Mouse (Mus musculus) thymus, postnatal 10 days (tissue): ENCODE measurements around the gene Mall.

Source experiments
- DNase-seq, 2 experiments: peaks; one replicate each; pipeline ENCODE4 v3.0.0; 2021; ENCODE audit warnings: low spot score in 2 of 2

Gene Mall

DNA sequence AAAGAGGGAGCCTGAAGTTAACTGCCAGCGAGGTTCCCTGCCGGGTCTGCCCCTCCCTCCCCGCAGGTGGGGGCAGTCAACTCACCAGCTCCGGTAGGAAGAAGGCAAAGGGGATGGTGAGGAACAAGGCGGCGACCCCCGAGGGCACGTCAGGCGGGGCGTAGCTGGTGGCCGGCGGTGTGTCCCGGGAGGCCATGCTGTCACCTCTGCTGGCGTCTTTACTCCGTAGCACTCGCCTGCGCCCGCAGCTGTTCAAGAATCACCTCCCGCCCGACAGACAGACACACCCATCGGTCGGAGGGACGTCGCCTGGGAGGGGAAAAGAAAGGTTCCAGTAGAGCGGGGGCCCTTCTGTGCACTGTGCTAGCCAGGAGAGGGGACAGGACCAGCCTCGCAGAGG lies at the start of gene Mall:
Mall (minus strand) TSS at position 262 of the 400 bp plus-strand sequence.
- DNase-seq, result no peak

DNA sequence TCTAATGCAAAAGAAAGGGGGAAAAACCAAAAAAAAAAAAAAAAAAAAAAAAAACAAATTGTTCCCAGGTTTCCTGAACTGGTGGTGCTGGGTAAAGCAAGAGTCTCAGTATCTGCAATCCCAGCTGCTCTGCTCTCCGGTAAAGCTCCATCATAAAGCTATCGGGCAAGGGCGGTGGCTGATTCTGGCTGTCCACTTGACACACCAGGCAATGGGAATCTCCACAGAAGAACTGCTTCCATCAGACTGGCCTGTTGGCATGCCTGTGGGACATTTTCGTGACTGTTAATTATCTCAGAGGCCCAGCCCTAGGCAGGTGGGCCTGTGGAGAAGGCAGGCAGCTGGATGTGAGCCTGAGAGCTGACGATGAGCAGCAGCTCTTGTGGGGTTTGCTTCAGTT lies 48.7 kb upstream of the Mall start:
- DNase-seq, result no peak

DNA sequence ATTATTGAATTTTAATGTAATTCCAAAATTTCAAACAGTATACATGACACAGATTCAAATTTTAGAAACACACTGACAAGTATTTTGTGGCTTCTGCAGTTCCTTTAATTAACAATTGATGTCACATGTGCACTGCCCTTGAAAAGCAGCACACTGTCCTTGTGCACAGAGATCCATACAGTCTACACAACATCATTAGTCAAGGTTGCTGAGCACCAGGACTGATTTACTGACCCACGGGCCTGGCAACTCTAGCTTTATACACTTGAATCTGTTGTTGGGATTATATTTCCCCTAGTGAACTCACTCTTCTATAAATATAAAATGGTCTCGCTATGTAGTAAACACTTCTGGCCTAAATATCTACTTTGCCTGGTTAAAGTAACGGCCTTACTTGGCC lies 45.3 kb upstream of the Mall start:
- no peak for DNase-seq

DNA sequence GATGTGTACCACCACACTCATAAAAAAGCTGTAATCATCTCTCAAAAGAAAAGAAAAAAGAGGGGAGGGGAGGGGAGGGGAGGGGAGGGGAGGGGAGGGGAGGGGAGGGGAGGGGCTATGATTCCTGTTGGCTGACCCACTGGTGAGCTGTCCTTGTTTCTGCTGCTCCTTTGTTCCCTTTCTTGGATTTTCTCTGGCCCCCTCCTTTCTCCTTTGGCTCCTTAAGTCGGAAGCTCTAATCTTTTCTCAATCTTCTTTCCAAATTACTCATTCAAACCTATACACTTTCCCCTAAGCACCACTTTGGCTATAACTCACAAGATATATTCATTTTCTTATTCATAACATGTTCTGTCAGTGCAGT lies 44.8 kb upstream of the Mall start:
- no peak for DNase-seq

DNA sequence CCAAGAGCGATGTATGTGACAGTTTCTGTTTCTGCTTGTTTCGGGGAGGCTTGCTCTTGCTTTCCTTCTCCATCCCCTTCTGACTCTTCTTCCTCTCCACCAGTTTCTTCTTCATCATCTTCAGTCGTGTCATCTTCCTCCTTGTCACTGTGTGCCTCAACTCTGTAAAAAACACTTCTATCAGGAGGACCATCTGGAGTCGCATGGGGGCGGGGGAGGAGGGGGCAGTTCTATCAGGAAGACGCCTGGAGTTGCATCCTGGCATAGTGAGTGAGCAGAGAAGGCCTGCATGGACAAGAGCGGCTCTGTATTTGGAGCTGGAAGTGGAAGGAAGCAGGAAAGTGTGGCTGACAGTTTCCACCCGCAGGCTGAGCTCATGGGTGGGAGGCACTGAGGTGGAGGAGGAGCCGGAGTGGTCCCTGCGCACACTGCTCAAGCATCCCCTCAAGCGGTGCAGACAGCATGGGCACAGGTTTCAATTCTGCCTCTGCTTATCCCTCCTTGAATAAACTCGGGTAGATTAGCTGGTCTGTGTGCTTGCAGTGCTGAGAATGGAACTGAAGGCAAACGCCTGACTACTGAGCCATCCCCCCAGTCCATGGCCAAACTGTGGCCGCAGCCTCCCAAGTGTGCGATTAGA lies 44.3 kb upstream of the Mall start:
- DNase-seq, result no peak

DNA sequence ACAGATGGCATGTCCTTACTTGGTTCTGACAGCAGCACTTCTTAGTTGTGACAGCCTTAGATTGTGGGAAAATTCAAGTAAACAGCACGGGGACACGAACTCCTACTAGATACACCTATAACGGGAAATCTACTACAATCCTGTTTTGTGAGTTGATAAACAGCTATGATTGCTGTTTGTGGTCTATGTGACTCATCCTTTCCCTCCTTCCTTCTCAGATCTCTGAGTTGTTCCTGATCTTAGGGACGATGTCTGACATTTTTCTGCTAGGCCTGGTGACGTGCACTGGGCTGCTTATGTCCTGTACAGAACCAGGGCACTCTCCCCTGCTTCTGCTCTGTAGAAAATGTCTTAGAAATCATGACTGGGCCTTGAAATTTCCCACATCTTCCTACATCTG lies 31.9 kb upstream of the Mall start:
- DNase-seq, result no peak

DNA sequence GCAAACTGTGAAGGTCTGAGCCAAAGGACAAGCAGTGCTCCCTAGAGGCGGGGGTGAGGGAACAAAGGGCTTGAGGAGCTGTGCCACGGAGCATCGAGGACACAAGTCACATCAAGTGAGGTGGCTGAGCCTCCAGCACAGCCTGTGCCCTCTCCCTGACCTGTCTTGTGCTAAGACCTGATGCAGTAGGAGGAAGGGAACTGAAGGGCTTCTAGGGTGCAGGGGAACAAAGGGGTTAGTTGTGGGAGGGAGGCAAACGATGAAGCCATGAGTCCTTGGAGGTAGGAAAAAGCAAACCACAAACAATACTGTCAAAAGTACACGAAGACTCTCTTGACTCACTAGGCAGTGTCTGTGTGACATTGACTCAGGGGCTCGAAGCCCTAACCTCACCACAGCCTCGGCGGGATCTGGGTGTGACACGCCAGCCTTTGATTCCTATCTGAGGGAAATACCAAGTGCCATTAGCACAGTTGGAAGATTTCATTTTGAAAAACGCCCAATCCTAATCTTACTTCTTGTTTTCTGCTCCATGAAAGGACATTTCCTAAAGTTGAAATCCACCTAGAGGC lies 30.8 kb upstream of the Mall start:
- no peak for DNase-seq

DNA sequence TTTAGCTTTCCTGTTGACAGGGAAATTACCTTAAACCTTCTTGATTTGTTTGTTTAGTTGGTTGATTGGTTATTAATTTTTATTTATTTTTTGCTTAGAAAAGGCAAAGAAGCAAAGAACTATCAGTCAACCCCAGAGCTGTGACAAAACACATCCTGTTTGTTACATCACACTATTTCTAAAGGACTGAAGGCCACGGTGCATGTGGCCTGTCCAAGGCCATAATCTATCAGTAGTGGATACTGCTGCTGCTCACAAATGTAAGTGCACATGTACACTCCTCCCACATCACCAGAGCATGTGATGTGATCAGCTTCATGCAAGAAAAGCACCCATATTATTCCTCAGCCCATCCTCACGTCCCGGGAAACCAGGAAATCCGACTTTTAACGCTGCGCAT lies 30.3 kb upstream of the Mall start:
- no peak for DNase-seq

DNA sequence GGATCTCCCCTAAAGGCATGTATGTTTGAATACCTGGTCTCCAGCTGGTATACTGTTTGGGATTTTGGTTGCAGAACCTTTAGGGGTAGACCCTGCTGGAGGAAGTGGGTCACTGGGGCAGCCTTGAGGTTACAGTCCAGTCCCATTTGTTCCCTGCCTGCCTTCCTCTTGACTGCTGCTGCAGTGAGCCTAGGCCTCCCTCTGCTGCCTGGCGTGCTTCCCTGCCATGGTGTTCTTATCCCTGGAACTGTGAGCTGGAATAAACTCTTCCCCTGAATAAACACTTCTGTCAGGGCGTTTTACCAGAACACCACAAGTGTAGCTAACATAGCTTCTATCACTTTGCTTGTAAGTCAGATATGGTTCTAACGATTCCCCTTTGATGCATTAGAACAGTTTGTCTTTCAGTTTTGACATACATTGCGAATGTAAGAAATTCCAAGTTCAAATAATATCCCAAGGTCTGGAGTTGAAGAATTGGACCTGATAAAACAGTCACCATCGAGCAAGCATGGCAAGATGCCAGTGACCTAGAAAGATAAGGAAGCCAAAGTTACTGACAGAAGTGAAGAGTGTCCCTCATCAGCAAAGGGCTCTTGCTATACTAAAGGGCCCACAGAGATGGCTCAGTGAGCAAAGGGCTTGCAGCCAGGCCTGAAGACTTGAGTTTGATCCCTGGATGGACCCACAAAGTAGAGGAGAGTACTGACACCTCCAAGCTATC lies 29.6 kb upstream of the Mall start:
- DNase-seq, result no peak

DNA sequence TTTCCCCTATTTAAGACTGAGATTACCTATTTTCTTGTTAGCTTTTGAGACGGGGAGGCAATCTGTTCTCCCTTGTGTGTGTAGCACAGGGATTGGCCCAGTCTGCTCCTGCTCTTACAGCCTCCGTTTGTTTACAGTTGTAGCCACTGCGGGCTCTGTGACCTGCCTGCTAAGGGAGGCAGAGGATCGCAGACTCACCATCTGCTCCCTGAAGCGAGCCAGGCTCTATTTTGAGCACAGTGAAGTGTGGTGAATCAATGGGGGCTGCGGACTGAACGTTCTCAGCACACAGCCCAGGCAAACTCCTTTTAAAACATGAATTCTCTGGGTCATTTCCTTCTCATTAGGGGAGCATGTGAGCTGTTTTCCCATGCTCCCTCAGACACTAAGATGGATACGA lies 27.4 kb upstream of the Mall start:
- DNase-seq, result no peak

DNA sequence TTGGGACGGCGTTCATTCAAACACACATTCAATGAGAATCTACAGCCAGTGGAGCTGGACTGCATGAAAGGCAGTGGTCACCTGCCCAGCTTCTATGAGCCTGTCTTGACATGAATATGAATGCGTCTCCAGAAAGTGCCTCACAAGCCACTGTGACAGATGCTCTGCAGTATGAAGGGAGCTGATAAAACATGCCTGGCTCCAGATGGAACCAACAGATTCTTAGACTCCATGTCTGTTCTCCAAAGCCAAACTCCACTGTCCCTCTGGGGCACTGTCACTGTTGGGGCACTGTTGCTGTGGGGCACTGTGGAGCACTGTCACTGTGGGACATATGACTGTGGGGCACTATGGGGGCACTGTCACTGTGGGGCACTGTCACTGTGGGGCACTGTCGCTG lies 24.4 kb upstream of the Mall start:
- DNase-seq, result no peak

DNA sequence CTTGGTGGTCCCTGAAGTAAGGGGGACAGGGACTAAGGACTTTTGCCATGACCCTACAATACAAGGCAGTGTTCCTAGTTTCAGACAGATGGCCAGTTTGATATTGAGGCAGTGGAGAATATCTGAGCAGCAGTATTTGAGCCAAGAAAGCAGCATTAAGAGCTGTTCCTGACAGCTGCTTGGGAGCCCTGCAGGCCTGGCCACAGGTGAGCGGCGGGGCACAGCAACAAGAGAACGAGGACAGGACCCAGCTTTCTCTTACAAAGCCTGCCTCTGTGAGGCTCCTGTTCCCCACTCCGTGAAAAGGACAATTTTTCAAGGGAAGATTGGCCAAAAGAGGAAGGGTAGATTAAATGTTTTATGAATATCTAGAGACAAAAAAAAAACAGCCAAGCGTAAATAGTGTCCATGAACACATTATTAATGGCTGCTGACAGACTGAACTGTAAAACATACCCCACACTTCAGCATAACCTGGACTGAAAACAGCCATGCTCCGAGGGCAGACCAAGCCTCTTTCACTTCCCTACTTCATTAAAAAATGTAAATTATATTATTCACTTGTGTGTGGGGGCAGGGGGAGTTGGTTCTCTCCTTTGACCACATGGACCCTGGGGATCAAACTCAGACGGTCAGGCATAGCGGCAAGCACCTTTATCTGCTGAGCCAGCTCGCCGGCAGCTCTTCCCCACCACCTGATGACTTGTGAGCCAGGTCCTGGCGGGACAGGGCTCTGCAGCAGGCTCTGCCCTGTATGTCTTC lies 22.3 kb upstream of the Mall start:
- no peak for DNase-seq

DNA sequence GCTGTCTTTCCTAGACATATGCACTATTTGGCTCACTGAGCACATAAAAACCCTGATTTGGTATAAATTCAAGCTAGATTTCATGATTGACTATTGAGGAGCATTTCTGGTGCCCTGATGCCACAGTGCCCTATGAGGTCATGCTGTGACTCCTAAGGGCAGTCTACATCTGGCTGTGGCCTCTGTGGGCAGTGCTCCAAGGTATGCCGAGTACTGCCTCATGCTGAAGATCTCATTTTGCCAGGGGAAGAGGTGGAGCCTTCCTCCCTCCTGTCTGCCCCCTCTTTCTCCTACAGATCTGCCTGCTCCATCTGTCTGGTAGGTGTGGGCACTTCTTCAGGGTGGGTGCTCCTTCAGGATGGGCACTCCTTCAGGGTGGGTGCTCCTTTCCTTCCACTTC lies 19.6 kb upstream of the Mall start:
- DNase-seq, result no peak

DNA sequence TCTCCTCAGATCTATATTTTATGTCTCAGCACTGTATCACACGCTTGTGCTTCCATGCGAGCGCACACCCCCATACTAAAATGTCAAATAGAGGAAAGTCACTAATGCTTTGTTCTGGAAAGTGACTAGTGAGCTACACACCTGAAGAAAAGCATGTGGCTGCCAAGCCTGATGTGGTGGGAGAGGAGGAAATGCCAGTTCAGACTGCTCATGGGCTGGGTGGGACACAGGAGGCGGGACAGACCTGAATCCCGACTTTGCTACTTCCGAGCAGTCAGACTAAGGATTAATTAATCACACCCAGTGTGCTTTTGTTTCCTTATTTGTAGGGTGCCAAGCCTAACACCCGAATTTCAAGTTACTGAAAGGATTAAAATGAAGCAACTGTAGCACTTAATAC lies 18.6 kb upstream of the Mall start:
- DNase-seq, result no peak

DNA sequence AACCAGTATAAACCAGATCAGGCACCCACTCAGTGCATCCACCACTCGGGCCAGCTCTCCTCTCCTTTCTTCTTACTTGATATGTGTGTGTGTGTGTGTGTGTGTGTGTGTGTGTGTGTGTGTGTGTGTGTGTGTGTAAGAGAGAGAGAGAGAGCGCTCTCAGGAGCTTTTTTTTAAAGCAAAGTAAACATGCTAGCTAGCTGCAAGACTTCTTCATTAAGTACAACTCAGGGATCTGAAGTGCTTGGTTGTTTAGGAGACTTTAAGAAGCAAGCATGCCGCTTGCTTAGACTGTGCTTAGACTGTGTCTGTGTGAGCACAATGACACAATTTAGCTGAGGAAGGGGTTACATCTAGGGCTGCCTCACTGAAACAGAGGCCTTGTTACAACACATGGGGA lies 12.9 kb upstream of the Mall start:
- no peak for DNase-seq

DNA sequence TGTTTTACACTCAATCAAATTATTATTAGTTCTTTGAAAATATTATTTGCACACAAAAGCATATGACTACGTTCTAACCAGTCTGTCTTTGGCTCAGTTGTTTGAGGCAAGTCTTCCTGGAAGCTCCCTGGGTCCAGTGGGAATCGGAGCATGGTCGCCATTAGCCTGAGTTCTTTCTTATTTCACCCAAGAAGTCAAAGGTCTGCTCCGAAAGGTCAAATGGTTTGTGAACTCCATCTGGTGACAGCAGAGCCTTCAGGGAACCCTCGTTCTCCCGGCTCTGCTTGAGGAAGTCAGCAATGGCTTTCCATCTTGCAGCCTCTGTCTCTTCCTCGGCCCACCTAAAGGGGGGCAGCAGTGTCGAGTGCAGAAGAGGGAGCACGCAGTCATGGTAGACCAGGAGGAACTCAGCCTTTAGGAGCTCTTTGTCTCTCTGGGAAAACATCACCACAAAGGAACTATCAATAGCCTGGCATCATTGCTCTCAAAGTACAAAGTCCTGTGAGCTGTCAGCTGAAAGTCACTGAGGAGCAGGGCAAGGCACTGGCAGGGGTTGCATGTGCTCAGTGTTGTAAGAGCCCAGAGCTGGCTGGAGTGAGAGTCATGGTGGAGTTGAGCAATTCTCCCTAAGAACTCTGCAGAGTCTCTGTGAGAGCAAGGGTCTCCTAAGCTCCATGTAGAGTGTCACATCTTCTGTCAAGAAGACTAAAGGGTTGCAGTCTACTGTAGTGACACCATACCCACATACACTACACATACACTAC lies 11.2 kb upstream of the Mall start:
- no peak for DNase-seq

DNA sequence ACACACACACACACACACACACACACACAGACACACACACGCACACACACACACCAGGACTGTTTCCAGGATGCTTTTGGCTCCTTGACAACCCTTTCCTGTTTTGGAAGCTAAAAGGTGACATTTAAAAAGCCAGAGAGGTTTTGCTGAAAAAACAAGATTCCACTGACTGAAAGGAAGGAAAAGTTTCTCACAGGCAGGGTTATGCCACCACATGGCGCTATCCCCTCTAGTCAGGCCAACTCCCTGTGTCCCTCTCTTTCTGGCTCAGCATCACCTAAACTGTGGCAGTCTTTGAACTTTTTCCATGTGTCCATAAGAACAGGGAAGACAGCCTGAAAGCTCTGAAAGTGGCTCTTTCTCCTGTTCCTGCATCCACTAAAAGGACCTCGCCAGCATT lies 8.2 kb upstream of the Mall start:
- DNase-seq, result no peak

DNA sequence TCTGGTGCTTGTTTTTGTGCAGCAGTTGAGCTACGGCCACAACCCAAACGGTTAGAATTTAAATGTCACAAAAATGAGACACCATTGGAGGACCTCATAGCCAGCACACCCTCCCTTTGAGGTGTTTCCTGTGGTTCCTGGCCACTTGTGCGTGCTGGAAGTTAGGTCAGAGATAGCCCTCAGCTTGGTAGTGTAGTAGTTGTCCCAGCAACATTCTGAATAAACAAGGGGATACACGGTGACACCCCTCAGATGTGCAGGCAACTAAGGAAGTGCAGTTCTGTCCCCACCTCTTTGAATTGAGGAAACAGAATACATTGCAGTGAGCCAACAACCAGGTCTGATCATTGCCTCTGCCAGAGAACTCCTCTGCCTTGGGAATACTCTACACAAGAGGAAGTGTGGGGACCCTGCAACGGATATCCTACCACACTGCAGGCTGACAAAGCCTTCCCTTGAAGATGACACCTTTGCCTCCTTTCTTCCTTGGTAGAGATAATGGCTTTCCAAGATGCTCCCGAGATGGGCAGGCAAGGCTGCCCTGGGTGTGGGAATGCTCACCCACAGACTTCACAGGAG lies 7.0 kb upstream of the Mall start:
- no peak for DNase-seq

DNA sequence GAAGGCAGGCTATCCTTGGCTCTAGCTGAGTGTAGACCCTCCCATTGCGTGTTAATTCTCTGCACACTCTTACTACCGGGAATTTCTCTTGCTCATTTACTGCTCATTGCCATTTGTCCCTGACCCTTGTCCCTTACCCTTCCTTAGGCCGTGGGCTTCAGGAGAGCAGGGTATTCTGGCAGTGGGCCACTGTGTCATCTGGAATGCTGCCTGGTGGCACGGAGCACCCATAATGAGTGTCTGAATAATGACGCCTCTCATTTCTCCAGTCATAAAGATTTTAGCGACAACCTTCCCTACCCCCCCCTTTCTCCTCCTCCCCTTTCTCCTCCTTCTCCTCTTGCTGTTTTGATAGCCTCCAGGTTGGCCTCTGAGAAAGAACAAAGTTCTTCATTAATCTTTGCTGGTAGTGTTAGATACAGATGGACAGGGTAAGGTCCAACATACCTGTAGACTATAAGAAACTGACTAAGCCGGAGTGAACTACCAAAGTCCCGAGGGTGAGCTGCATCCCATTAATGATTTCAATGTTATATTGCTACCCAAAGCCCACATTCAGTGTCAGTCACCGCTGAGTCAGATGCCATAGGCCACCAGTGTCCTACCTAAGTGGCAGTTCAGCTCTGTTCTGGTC lies 5.9 kb upstream of the Mall start:
- no peak for DNase-seq

DNA sequence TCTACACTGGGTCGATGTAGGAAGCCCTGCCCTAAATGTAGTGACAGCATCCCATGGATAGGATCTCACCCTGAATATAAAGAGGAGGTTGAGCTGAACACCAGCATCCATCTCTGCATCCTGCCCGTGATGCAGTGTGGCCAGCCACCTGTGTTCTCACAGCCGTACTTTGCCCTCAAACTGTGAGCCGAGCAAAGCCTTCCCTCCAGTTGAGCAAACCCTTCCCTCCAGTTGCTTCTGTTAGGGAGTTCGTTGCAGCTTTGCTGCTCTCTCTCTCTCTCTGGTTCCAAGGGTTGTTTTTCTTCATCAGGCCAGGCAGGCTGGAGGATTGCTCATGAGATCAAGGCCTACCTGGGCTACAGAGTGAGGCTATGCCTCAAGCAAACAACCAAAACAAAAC lies 5.2 kb upstream of the Mall start:
- DNase-seq, result no peak

DNA sequence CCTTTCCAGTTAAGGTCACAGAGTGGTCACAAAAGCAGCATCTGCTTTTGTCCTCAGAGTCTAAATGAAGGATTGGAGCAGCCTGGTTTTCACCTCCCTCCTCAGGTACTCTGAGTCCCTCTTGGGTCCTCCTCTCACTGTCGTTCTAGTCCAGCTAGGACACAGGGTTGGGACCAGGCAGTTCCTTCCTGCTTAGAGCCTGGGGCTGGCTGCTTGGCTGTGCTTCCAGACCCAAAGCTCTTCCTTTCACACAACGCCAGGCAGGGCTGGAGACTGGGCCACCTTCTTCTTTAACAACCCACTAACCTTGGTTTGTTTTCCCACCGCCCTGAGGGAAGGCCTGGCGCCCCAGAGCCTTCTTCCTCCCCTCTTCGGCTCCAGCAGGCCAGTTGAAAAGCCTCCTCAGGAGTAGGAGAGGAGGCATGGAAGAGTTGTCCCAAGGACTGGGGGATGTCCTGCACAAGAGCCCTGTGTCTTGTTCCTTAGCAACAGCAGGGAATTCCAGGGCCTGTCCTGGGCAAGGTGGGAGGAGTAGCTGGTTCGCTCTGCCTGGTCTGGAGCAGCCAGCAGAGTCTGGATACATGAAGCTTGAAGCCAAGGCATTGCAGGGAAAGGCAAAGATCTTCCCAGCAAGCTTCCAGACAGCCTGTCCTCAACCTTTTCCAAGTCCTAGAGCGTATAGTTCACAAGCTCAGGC lies 717 bp upstream of the Mall start:
- no peak for DNase-seq
